Comparison of ENCODE assay signal across 8 mouse cellular contexts in genomic region chr5:53212782-53213710, GRCm38 (mm10). TPM values are rescaled to one million over a fixed set of nuclear protein-coding genes. Genes with fewer than 3 reads are reported as not detected.
DNase-seq lines count a peak whose midpoint lies in the region; ATAC-seq and TF ChIP-seq lines count a peak whose summit lies in the region.

No protein-coding gene starts in this region.

- H3K36me3 ChIP-seq in liver, adult 2 months (ENCODE audit: control insufficient read depth, insufficient read depth, low read length), result no peaks in the 10 kb centered on the region
- no peaks in the 10 kb centered on the region for H3K36me3 ChIP-seq in forebrain, embryonic 12.5 days (replicated peaks)
- H3K36me3 ChIP-seq in intestine, embryonic 15.5 days, result no peaks in the 10 kb centered on the region
- no peaks in the 10 kb centered on the region for H3K36me3 ChIP-seq in lung, embryonic 16.5 days (ENCODE audit: control insufficient read depth, insufficient read depth, low read length)
- H3K36me3 ChIP-seq in small intestine, adult 2 months (ENCODE audit: control insufficient read depth, insufficient read depth, low read length), result no peaks in the 10 kb centered on the region

- peak overlapping the region; percentile 73 for H3K27ac ChIP-seq in liver, adult 2 months (replicated peaks; ENCODE audit: insufficient read depth, low read depth, low read length)
- no peak overlapping the region for H3K27ac ChIP-seq in brown adipose tissue, adult 24 weeks (replicated peaks; ENCODE audit: low read depth, low read length)
- H3K27ac ChIP-seq in forebrain, embryonic 12.5 days, result peak overlapping the region; percentile 86
- H3K27ac ChIP-seq in intestine, embryonic 15.5 days, result peak overlapping the region; percentile 79
- H3K27ac ChIP-seq in lung, embryonic 16.5 days (ENCODE audit: low read length), result peak overlapping the region; percentile 36; the same call in 1 of the 2 replicates
- H3K27ac ChIP-seq in small intestine, adult 2 months (ENCODE audit: insufficient read depth, low read depth, low read length), result peak overlapping the region; percentile 68

- peak; percentile 40 for ATAC-seq in forebrain, embryonic 12.5 days (ENCODE audit: low FRiP score)
- ATAC-seq in intestine, embryonic 15.5 days, result peak; percentile 59
- peak; percentile 67 for ATAC-seq in lung, embryonic 16.5 days (ENCODE audit: low read depth)

- peaks cover 6% of the 10 kb centered on the region for H3K4me1 ChIP-seq in liver, adult 2 months (ENCODE audit: control insufficient read depth, insufficient read depth, low read length)
- peaks cover 3% of the 10 kb centered on the region; the same call in 1 of the 2 replicates for H3K4me1 ChIP-seq in brown adipose tissue, adult 24 weeks (ENCODE audit: control insufficient read depth, insufficient read depth, insufficient read length, low read length)
- peaks cover 39% of the 10 kb centered on the region for H3K4me1 ChIP-seq in forebrain, embryonic 12.5 days
- peaks cover 14% of the 10 kb centered on the region; the same call in 1 of the 2 replicates for H3K4me1 ChIP-seq in intestine, embryonic 15.5 days (replicated peaks)
- no peaks in the 10 kb centered on the region; the same call in 1 of the 2 replicates for H3K4me1 ChIP-seq in lung, embryonic 16.5 days (replicated peaks; ENCODE audit: control insufficient read depth, insufficient read depth, low read length)
- peaks cover 10% of the 10 kb centered on the region; the same call in 1 of the 2 replicates for H3K4me1 ChIP-seq in small intestine, adult 2 months (ENCODE audit: control insufficient read depth, insufficient read depth, insufficient read length, low read length)

- peak overlapping the region; percentile 96 for H3K4me3 ChIP-seq in liver, adult 2 months (ENCODE audit: insufficient read depth, low read depth, low read length)
- H3K4me3 ChIP-seq in brown adipose tissue, adult 24 weeks (ENCODE audit: insufficient read depth, low read depth, low read length), result peak overlapping the region; percentile 40
- peak overlapping the region; percentile 72 for H3K4me3 ChIP-seq in forebrain, embryonic 12.5 days (replicated peaks)
- peak overlapping the region; percentile 64 for H3K4me3 ChIP-seq in intestine, embryonic 15.5 days (replicated peaks)
- H3K4me3 ChIP-seq in lung, embryonic 16.5 days (ENCODE audit: low read length), result peak overlapping the region; percentile 66
- peak overlapping the region; percentile 92 for H3K4me3 ChIP-seq in small intestine, adult 2 months (ENCODE audit: low read depth, low read length)

- no peak for DNase-seq in liver, adult 2 months (ENCODE audit: extremely low read depth, low read depth, low spot score)
- DNase-seq in liver, result no peak
- no peak for DNase-seq in natural killer cell, adult 2 months (ENCODE audit: low spot score in 2 of 2)

- peak overlapping the region; percentile 96 for H3K4me2 ChIP-seq in forebrain, embryonic 12.5 days
- H3K4me2 ChIP-seq in intestine, embryonic 15.5 days (replicated peaks), result peak overlapping the region; percentile 94
- peak overlapping the region; percentile 96 for H3K4me2 ChIP-seq in lung, embryonic 16.5 days (ENCODE audit: low read depth, low read length)

- H3K9ac ChIP-seq in liver, adult 2 months (ENCODE audit: low read depth, low read length), result peak overlapping the region; percentile 99
- H3K9ac ChIP-seq in forebrain, embryonic 12.5 days, result peak overlapping the region; percentile 83
- peak overlapping the region; percentile 74 for H3K9ac ChIP-seq in intestine, embryonic 15.5 days
- H3K9ac ChIP-seq in lung, embryonic 16.5 days (ENCODE audit: low read length), result peak overlapping the region; percentile 75

- no peak for TF ChIP-seq CTCF in liver, adult 2 months (IDR thresholded peaks at IDR 0.05; ENCODE audit: low read depth, low read length)
- no peak for TF ChIP-seq CTCF in small intestine, adult 2 months (IDR thresholded peaks at IDR 0.05; ENCODE audit: extremely low read depth, insufficient read length, insufficient replicate concordance, low read depth, low read length)

- peaks cover 24% of the 10 kb centered on the region for H3K79me2 ChIP-seq in liver, adult 2 months (ENCODE audit: control insufficient read depth, insufficient read depth, low read length)

- TF ChIP-seq POLR2A in liver, adult 2 months (IDR thresholded peaks at IDR 0.05; ENCODE audit: extremely low read depth, insufficient read depth, low read length), result no peak
- no peak; the same call in 1 of the 2 replicates for TF ChIP-seq POLR2A in small intestine, adult 2 months (IDR thresholded peaks at IDR 0.05; ENCODE audit: low read depth, low read length)

- WGBS in liver, adult 2 months, result 1% methylated on average over 60 of the region's 99 CpGs
- WGBS in forebrain, embryonic 12.5 days, result under 1% methylated on average over 45 of the region's 99 CpGs
- WGBS in intestine, embryonic 15.5 days, result 1% methylated on average over 63 of the region's 99 CpGs
- WGBS in lung, embryonic 16.5 days, result under 1% methylated on average over 49 of the region's 99 CpGs
- 2% methylated on average over 59 of the region's 99 CpGs for WGBS in small intestine, adult 2 months

- no peaks in the 10 kb centered on the region for H3K27me3 ChIP-seq in liver, adult 2 months (ENCODE audit: control insufficient read depth, insufficient read depth, low read length)
- H3K27me3 ChIP-seq in forebrain, embryonic 12.5 days, result peaks cover 32% of the 10 kb centered on the region
- peaks cover 2% of the 10 kb centered on the region; the same call in 1 of the 2 replicates for H3K27me3 ChIP-seq in intestine, embryonic 15.5 days (replicated peaks)
- H3K27me3 ChIP-seq in lung, embryonic 16.5 days (ENCODE audit: control insufficient read depth, insufficient read depth, low read depth, low read length), result peaks cover 25% of the 10 kb centered on the region
- 0 out of 2 replicates have a peak, but pooled peaks cover 6% of the 10 kb centered on the region for H3K27me3 ChIP-seq in small intestine, adult 2 months (ENCODE audit: control insufficient read depth, insufficient read depth, low read length)

- no peaks in the 10 kb centered on the region for H3K9me3 ChIP-seq in forebrain, embryonic 12.5 days
- H3K9me3 ChIP-seq in intestine, embryonic 15.5 days, result no peaks in the 10 kb centered on the region
- no peaks in the 10 kb centered on the region for H3K9me3 ChIP-seq in lung, embryonic 16.5 days (ENCODE audit: control insufficient read depth, low read length)

RNA-seq across cellular contexts. Expression of gene Sel1l3, which starts 0.7 kb away (rescaled TPM):
- 8.1 and 8.2 TPM in 2 replicates for total RNA-seq in liver, adult 2 months (2014; rRNA removed)
- 1.8 and 4.9 TPM in 2 replicates for polyA plus RNA-seq in liver, adult 2 months (2012; rRNA removed)
- polyA plus RNA-seq in brown adipose tissue, adult 24 weeks (2012; ENCODE audit: insufficient read depth, insufficient read length, missing spikeins), result 0.25 and 0.48 TPM in 2 replicates
- 9.7 and 10.9 TPM in 2 replicates for polyA plus RNA-seq in forebrain, embryonic 12.5 days (2016; fragmentation: Nextera tagmentation; extraction: Ambion mirVana)
- 12.2 and 13.9 TPM in 2 replicates for polyA plus RNA-seq in intestine, embryonic 15.5 days (2015; fragmentation: Nextera tagmentation; extraction: Ambion mirVana)
- 5.0 and 5.8 TPM in 2 replicates for polyA plus RNA-seq in lung, embryonic 16.5 days (2015; fragmentation: Nextera tagmentation; extraction: Ambion mirVana)
- polyA plus RNA-seq in small intestine, adult 2 months (2012; rRNA removed), result 15.0 and 35.1 TPM in 2 replicates

RNA-seq across cellular contexts. Expression of gene Smim20, which starts 53.8 kb away (rescaled TPM):
- 36.3 and 40.1 TPM in 2 replicates for total RNA-seq in liver, adult 2 months (2014; rRNA removed)
- 39.2 and 42.4 TPM in 2 replicates for polyA plus RNA-seq in liver, adult 2 months (2012; rRNA removed)
- 155 TPM in 2 replicates for polyA plus RNA-seq in brown adipose tissue, adult 24 weeks (2012; ENCODE audit: insufficient read depth, insufficient read length, missing spikeins)
- polyA plus RNA-seq in forebrain, embryonic 12.5 days (2016; fragmentation: Nextera tagmentation; extraction: Ambion mirVana), result 58.2 and 59.1 TPM in 2 replicates
- 98.8 and 117 TPM in 2 replicates for polyA plus RNA-seq in intestine, embryonic 15.5 days (2015; fragmentation: Nextera tagmentation; extraction: Ambion mirVana)
- polyA plus RNA-seq in lung, embryonic 16.5 days (2015; fragmentation: Nextera tagmentation; extraction: Ambion mirVana), result 86.5 and 92.7 TPM in 2 replicates
- polyA plus RNA-seq in small intestine, adult 2 months (2012; rRNA removed), result 26.3 and 45.9 TPM in 2 replicates

Comparison
In these comparisons a context has a peak if more than half of its experiments do, and no peak if none do; other contexts are left out.
1. H3K4me3 ChIP-seq: peak in every context shown above with its lines; median percentile 96 in liver, adult 2 months; 92 in small intestine, adult 2 months; 72 in forebrain, embryonic 12.5 days; 66 in lung, embryonic 16.5 days; 64 in intestine, embryonic 15.5 days; 40 in brown adipose tissue, adult 24 weeks.